Mouse (Mus musculus) megakaryocyte, embryonic 14.5 days (primary cell): ENCODE data around the gene 4921524J17Rik.

ENCODE experiments used
- FLI1 ChIP-seq: IDR thresholded peaks from 2 replicates; pipeline ENCODE4 v1.6.1; 2012; ENCODE audit warnings: low read length, inconsistent platforms, mixed read lengths
- GATA1 ChIP-seq: IDR thresholded peaks from 3 replicates; pipeline ENCODE4 v1.6.1; 2012; ENCODE audit warnings: mixed read lengths, low read length, inconsistent platforms, borderline replicate concordance

DNA sequence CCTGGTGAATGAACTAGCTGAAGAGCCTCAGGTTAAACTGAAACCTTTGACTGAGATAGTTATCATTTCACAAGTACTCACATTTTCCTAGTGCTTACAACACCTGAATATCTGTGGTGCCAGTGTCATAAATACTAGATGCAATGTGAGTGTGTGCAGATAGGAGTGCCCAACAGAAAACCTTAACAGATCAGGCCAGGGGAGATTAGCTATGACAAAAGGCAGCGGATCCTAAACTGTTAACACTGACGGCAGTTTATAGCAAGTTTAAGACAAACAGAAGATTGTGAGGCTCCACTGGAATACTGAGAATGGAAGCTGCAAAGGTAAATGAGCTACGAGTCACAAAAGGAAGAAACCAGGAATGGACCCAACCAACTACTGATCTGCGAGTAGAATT is 5.6 kb downstream of the 4921524J17Rik start:
- no peak for TF ChIP-seq GATA1
- no peak for TF ChIP-seq FLI1
